Mouse (Mus musculus): ENCODE data around the gene Klf8.

DNA sequence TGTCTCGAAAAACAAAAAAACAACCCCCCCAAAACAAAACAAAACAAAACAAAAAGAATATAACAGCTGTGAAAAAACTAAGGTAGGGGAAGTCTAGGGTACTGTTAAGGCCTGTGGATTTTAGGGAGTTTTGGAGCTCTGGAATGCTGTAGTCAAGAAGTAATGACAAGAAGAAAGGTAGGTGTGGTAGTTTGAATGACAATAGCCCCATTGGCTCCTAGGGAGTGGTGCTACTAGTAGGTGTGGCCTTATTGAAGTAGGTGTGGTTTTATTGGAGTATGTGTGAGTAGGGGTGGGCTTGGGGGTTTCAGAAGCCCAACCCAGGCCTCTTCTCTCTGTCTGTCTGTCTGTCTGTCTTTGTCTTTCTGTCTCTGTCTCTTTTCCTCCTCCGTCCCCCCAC is 44.9 kb downstream of the Klf8 start:
- TF ChIP-seq GATA1 (IDR thresholded peaks at IDR 0.05; ENCODE audit: borderline replicate concordance, low read length): no peak
- no peak for TF ChIP-seq FLI1 (IDR thresholded peaks at IDR 0.05; ENCODE audit: low read length)
